Mouse (Mus musculus) Patski (cell line): ENCODE data around the gene Tmigd3. TPM values are rescaled to one million over a fixed set of nuclear protein-coding genes. Genes with fewer than 3 reads are reported as not detected.

ENCODE experiments used
- ATAC-seq: fragments of 100-300 bp; one replicate; pipeline ENCODE4 v1.8.0; 2021
- CTCF ChIA-PET: fragments of 350-600 bp; sonication (Branson Sonifier 250); formaldehyde crosslinking; loops from one replicate; lab custom pipeline; 2022; ENCODE audit warnings: inconsistent platforms; lab: Charles Lee
- POLR2A ChIA-PET: fragments of 350-600 bp; sonication (Branson Sonifier 250); formaldehyde crosslinking; loops from one replicate; lab custom pipeline; 2022; ENCODE audit warnings: antibody characterized with exemption, inconsistent platforms; lab: Charles Lee
- DNase-seq: peaks from one replicate; pipeline ENCODE4 v3.0.0-alpha.2; 2011; ENCODE audit warnings: low read depth, low spot score
- H3K27me3 ChIP-seq: fragments of 371-371 bp; one replicate; pipeline ENCODE4 v1.5.1; 2021
- CTCF ChIP-seq: fragments of 100-300 bp; IDR thresholded peaks from one replicate; pipeline ENCODE4 v1.5.1; 2021
- in situ Hi-C: fragments of 300-500 bp; cut with MboI; formaldehyde crosslinking; loops from 3 replicates; pipeline ENCODE4 v1.11.1; 2018; ENCODE audit warnings: low pct_unique_long_range_greater_than_20kb, mixed read lengths
- polyA plus RNA-seq: library from polyadenylated mRNA; unstranded; gene quantifications from one replicate; pipeline ENCODE4 v1.2.3, GENCODE M21; 2021

Tmigd3 gene
- not detected for polyA plus RNA-seq

DNA sequence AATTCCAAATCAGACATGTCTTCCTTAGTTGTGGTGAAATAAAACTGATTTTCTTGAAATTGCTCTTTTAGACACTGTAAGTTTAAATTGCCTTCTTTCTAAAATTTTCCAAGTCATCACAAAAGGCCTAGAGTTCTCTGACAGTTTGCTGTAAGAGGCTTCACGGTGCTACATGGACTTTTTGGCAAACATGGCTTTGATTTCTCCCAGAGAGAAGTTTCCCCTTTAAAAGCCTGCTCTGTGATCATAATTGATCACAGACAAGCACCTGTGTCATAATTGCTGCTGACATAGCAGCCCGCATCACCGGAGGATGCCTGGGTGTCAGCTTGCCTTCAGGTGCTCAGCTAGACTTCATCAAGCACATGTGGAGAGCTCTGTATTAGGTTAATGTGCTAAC is at the start of gene Tmigd3, which contains the start of gene Adora3:
Gene Tmigd3, plus strand, starts transcription at position 346 of the 400 bp plus-strand sequence.
Gene Adora3, plus strand, starts transcription at position 301 of the 400 bp plus-strand sequence.
- in situ Hi-C loops: no loop called here
- ChIA-PET POLR2A (no interaction called here), CTCF (no interaction called here)
- H3K27me3 ChIP-seq: peaks cover 7% of the 10 kb centered on the region
- ATAC-seq (no peak), DNase-seq (no peak)
- TF ChIP-seq CTCF: no peak

DNA sequence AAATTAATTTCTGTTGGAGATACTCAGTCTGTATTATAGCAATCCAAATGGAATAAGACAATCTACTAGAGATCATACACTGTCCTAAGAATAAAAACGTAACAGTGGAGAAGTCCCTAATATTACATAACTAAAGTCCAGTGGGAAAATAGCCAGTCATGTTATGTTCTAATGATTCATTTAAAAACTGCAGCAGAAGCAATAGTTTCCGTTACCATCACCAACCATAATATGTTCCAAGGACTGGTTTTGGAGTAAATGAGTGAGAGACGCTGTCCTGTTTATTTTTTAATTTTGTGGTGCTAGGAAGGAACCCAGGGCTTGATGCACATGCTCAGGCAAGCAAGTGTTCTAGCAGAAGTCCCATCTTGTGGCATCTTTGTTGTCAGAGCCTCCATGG is 49.2 kb upstream of the Tmigd3 start:
- ChIA-PET POLR2A (no interaction called here), CTCF (no interaction called here)
- no peak for TF ChIP-seq CTCF
- in situ Hi-C loops: no loop called here
- no peak for ATAC-seq
- no peak for DNase-seq
- peaks cover 22% of the 10 kb centered on the region for H3K27me3 ChIP-seq

DNA sequence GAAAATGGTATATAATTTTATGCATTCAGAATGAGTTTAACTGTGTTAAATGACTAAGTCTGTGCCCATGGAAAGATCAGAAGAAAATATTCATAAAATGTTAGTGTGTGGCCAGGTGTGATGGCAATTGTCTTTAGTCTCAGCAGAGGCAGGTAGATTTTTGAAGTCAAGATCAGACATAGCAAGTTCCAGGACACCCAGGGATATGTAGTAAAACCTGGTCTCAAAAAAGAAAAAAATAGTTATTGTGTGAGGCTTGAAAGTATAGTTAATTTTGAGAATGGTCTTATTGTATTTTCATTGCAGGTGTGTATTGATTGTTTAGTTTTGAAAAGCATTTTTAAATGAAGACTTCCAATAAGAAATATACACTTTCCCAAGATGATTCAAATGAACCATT is 47.1 kb upstream of the Tmigd3 start:
- CTCF ChIA-PET: no interaction called here
- ATAC-seq: no peak
- in situ Hi-C loops: no loop called here
- POLR2A ChIA-PET: no interaction called here
- H3K27me3 ChIP-seq: peaks cover 25% of the 10 kb centered on the region
- DNase-seq: no peak
- no peak for TF ChIP-seq CTCF

- H3K27me3 ChIP-seq: peaks cover 22% of the 10 kb centered on the region
- ATAC-seq: no peak
- in situ Hi-C loops: no loop called here
- CTCF ChIA-PET: no interaction called here
- TF ChIP-seq CTCF: no peak
- no peak for DNase-seq
- POLR2A ChIA-PET: no interaction called here
Observed at GRCm38 (mm10) chr3:105824103-105824502, 46.6 kb upstream of the Tmigd3 start.

- in situ Hi-C loops: no loop called here
- CTCF ChIA-PET: no interaction called here
- no peak for ATAC-seq
- TF ChIP-seq CTCF: no peak
- POLR2A ChIA-PET: interaction anchor here (0.6 kb wide), 1 partner anchor 51 kb away, joined by 3 read pairs; no protein-coding TSS in a partner anchor
- DNase-seq: no peak
- peaks cover 24% of the 10 kb centered on the region for H3K27me3 ChIP-seq
Observed at GRCm38 (mm10) chr3:105824704-105825103, 46.0 kb upstream of the Tmigd3 start.

GRCm38 (mm10) chr3:105825501-105826161 is 45.1 kb upstream of the Tmigd3 start:
- no peak for TF ChIP-seq CTCF
- in situ Hi-C loops: no loop called here
- ChIA-PET POLR2A (interaction anchor here (0.5 kb wide), 1 partner anchor 748 kb away, joined by 3 read pairs; no protein-coding TSS in a partner anchor), CTCF (interaction anchor here (1.4 to 2.0 kb wide), 2 partner anchors 12 to 14 kb away, joined by 3 to 6 read pairs; no protein-coding TSS in a partner anchor)
- peak; percentile 15 for DNase-seq
- H3K27me3 ChIP-seq: peaks cover 25% of the 10 kb centered on the region
- ATAC-seq: peak; percentile 66

DNA sequence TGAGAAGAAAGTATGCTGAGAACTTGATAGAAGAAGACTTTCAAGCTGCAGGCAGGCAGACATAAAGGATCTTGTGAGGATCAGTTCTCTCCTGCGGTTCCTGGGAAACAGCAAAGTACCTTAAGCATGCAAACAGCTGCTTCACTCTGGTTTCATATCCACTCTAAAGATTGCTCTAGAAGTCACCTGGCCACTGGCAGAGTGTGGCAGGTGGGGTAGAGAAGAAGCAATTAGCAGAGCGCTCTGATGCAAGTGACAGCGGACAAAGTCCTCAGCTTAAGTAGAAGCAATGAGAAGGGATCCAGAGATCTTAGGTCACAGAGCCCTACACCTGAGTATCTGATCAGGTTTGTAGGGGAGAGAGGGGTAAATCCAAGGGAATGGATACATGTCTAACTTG is 39.1 kb upstream of the Tmigd3 start:
- in situ Hi-C loops: no loop called here
- ChIA-PET CTCF (interaction anchor here (1.7 kb wide), 1 partner anchor 12 kb away, joined by 3 read pairs; no protein-coding TSS in a partner anchor), POLR2A (no interaction called here)
- DNase-seq (no peak), ATAC-seq (no peak)
- no peak for TF ChIP-seq CTCF
- H3K27me3 ChIP-seq: peaks cover 33% of the 10 kb centered on the region

GRCm38 (mm10) chr3:105835875-105836274 is 34.8 kb upstream of the Tmigd3 start:
- no peak for ATAC-seq
- DNase-seq: no peak
- H3K27me3 ChIP-seq: peaks cover 10% of the 10 kb centered on the region
- ChIA-PET CTCF (no interaction called here), POLR2A (interaction anchor here (0.6 kb wide), 1 partner anchor 45 kb away, joined by 3 read pairs; no protein-coding TSS in a partner anchor)
- in situ Hi-C loops: no loop called here
- no peak for TF ChIP-seq CTCF

GRCm38 (mm10) chr3:105836883-105837282 is 33.8 kb upstream of the Tmigd3 start:
- POLR2A ChIA-PET: no interaction called here
- CTCF ChIA-PET: no interaction called here
- no peak for DNase-seq
- peaks cover 3% of the 10 kb centered on the region for H3K27me3 ChIP-seq
- in situ Hi-C loops: no loop called here
- ATAC-seq: no peak
- no peak for TF ChIP-seq CTCF

DNA sequence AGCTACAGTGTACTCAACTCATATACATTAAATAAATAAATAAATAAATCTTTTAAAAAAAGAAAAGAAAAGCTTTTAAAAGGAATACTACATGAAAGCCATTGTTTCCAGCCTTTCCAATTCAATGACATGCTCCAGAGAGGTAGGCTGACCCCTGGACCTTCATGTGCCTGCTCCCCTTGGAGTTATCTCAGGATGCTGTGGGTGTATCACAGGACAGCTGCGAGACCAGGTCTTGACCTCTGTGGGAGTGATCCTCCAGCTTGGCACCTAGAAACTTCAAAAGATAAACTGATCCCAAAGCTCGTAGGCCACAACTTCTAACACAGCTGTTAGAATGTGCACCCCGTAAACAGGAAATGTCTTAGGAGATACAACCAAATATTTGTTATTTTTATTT is 32.0 kb upstream of the Tmigd3 start:
- ChIA-PET CTCF (interaction anchor here (1.1 to 2.2 kb wide), 3 partner anchors 9 to 12 kb away, joined by 3 to 6 read pairs (median 5); no protein-coding TSS in a partner anchor), POLR2A (no interaction called here)
- in situ Hi-C loops: no loop called here
- ATAC-seq: no peak
- peaks cover under 1% of the 10 kb centered on the region for H3K27me3 ChIP-seq
- no peak for TF ChIP-seq CTCF
- DNase-seq: no peak

- ATAC-seq: no peak
- in situ Hi-C loops: no loop called here
- DNase-seq: no peak
- ChIA-PET POLR2A (no interaction called here), CTCF (interaction anchor here (1.6 to 2.2 kb wide), 2 partner anchors 9 to 13 kb away, joined by 6 read pairs; no protein-coding TSS in a partner anchor)
- peaks cover 4% of the 10 kb centered on the region for H3K27me3 ChIP-seq
- no peak for TF ChIP-seq CTCF
Observed at GRCm38 (mm10) chr3:105839836-105840235, 30.9 kb upstream of the Tmigd3 start.
